Mouse (Mus musculus) adipocyte (in vitro differentiated cells): ENCODE measurements around the gene Nt5m.

ENCODE experiments used
- DNase-seq: peaks from one replicate; pipeline ENCODE4 v3.0.0-alpha.2; 2016; ENCODE audit warnings: low spot score

Gene Nt5m

GRCm38 (mm10) chr11:59902045-59902726 lies 62.9 kb downstream of the Nt5m start:
- peak; percentile 86 for DNase-seq

GRCm38 (mm10) chr11:59906521-59907123 lies 67.4 kb downstream of the Nt5m start:
- no peak for DNase-seq

- no peak for DNase-seq
Observed at GRCm38 (mm10) chr11:59908446-59908845, 69.2 kb downstream of the Nt5m start.

GRCm38 (mm10) chr11:59910586-59910985 lies 71.3 kb downstream of the Nt5m start:
- DNase-seq: no peak

- DNase-seq: no peak
Observed at GRCm38 (mm10) chr11:59911523-59911922, 72.3 kb downstream of the Nt5m start.

GRCm38 (mm10) chr11:59913702-59914101 lies 74.5 kb downstream of the Nt5m start:
- no peak for DNase-seq

GRCm38 (mm10) chr11:59918014-59918413 lies 78.8 kb downstream of the Nt5m start:
- peak; percentile 61 for DNase-seq

GRCm38 (mm10) chr11:59919401-59919800 lies 80.2 kb downstream of the Nt5m start:
- no peak for DNase-seq

- no peak for DNase-seq
Observed at GRCm38 (mm10) chr11:59920331-59920730, 81.1 kb downstream of the Nt5m start.

GRCm38 (mm10) chr11:59921265-59921664 lies 82.0 kb downstream of the Nt5m start:
- DNase-seq: no peak

GRCm38 (mm10) chr11:59930031-59930430 lies 90.8 kb downstream of the Nt5m start:
- DNase-seq: no peak
